Mouse (Mus musculus) embryo, embryonic 11.5 days (tissue): ENCODE measurements around the gene Olfr19.
"Not testable (repeated sequence)": the region's sequence is repeated elsewhere in the genome, so short reads cannot be mapped to it uniquely, and the experiment has no call there.

Experiments
- DNase-seq: peaks from one replicate; pipeline ENCODE4 v3.0.0-alpha.2; 2012; ENCODE audit warnings: low read depth, low spot score

Gene Olfr19

DNA sequence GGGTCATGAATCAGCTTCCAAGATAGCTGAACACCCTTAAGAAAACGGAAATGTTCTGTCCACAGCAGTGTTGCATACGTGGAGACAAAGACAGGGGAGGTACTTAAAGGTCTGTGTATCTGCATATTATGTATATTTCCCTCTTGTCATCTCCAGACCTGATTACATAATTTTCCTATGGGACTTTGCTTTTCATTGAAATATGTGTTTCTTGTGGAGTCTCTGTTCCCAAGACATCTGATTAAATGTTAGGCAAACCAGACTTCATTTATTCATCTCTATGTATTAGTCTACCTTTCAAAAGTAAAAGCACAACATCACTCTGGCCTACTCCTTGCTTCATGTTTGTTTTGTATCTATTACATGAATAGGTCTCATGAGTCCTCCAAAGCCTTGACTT is at the start of gene Olfr19:
Gene Olfr19, minus strand, starts transcription at position 101 of the 400 bp plus-strand sequence.
- no peak for DNase-seq

GRCm38 (mm10) chr16:16684975-16685374 is 8.8 kb upstream of the Olfr19 start:
- DNase-seq = no peak

GRCm38 (mm10) chr16:16684053-16684452 is 7.8 kb upstream of the Olfr19 start:
- no peak for DNase-seq

GRCm38 (mm10) chr16:16664994-16665393 is 11.2 kb downstream of the Olfr19 start:
- DNase-seq = no peak

GRCm38 (mm10) chr16:16664516-16664915 is 11.7 kb downstream of the Olfr19 start:
- not testable (repeated sequence) for DNase-seq

GRCm38 (mm10) chr16:16645148-16645547 is 31.1 kb downstream of the Olfr19 start:
- no peak for DNase-seq

GRCm38 (mm10) chr16:16633730-16634129 is 42.5 kb downstream of the Olfr19 start:
- DNase-seq = no peak
